Mouse (Mus musculus) bone marrow macrophage, adult 2 months (primary cell): ENCODE measurements around the gene Mlana. TPM values are rescaled to one million over a fixed set of nuclear protein-coding genes. Genes with fewer than 3 reads are reported as not detected.

Experiments used
- H3K27ac ChIP-seq: 2 replicates; pipeline ENCODE4 v1.5.1; 2012; ENCODE audit warnings: low read depth, low read length; ENCODE audit not compliant: insufficient read depth
- H3K4me1 ChIP-seq: 2 replicates; pipeline ENCODE4 v1.6.1; 2012; ENCODE audit warnings: low read length; ENCODE audit not compliant: control insufficient read depth, insufficient read depth
- H3K4me3 ChIP-seq: 2 replicates; pipeline ENCODE4 v1.5.1; 2012; ENCODE audit warnings: mild to moderate bottlenecking, low read length, moderate library complexity; ENCODE audit not compliant: insufficient read depth
- CTCF ChIP-seq: IDR thresholded peaks from 2 replicates; pipeline ENCODE4 v1.5.1; 2012; ENCODE audit warnings: low read depth, mild to moderate bottlenecking, low read length, moderate library complexity
- POLR2A ChIP-seq: IDR thresholded peaks from 2 replicates; pipeline ENCODE4 v1.6.1; 2012; ENCODE audit warnings: mild to moderate bottlenecking, low read depth, low read length, borderline replicate concordance
- polyA plus RNA-seq: library from polyadenylated mRNA; stranded (reverse); fragments of >200 nt; gene quantifications from 2 replicates; pipeline ENCODE4 v1.2.4, GENCODE M21; 2012; ENCODE audit not compliant: missing spikeins, insufficient read depth, insufficient read length

Mlana gene
- polyA plus RNA-seq, result not detected in 2 replicates

- Histone ChIP-seq H3K27ac (no peak within 1 kb of the TSS), H3K4me1 (peaks cover 3% of the 10 kb centered on the region; the same call in 1 of the 2 replicates), H3K4me3 (no peak within 1 kb of the TSS)
- TF ChIP-seq CTCF (no peak), POLR2A (no peak)
Measured at GRCm38 (mm10) chr19:29697245-29697874, at the start of gene Mlana. Mlana (plus strand) TSS chr19:29697824.

- Histone ChIP-seq H3K4me1 (no peaks in the 10 kb centered on the region), H3K4me3 (no peak overlapping the region), H3K27ac (no peak overlapping the region)
- TF ChIP-seq POLR2A (no peak), CTCF (no peak)
Measured at GRCm38 (mm10) chr19:29648550-29648914, 49.1 kb upstream of the Mlana start.

- H3K27ac ChIP-seq, result no peak overlapping the region
- H3K4me1 ChIP-seq, result no peaks in the 10 kb centered on the region
- H3K4me3 ChIP-seq, result no peak overlapping the region
- TF ChIP-seq CTCF (no peak), POLR2A (no peak)
Measured at GRCm38 (mm10) chr19:29649683-29650082, 47.9 kb upstream of the Mlana start.

GRCm38 (mm10) chr19:29653768-29654265 lies 43.8 kb upstream of the Mlana start:
- TF ChIP-seq CTCF (no peak), POLR2A (no peak)
- Histone ChIP-seq H3K4me1 (no peaks in the 10 kb centered on the region), H3K27ac (no peak overlapping the region), H3K4me3 (no peak overlapping the region)

GRCm38 (mm10) chr19:29655148-29655547 lies 42.5 kb upstream of the Mlana start:
- Histone ChIP-seq H3K4me3 (no peak overlapping the region), H3K4me1 (no peaks in the 10 kb centered on the region), H3K27ac (no peak overlapping the region)
- TF ChIP-seq POLR2A, result no peak
- no peak for TF ChIP-seq CTCF

GRCm38 (mm10) chr19:29656029-29656428 lies 41.6 kb upstream of the Mlana start:
- TF ChIP-seq POLR2A (no peak), CTCF (no peak)
- H3K4me3 ChIP-seq, result no peak overlapping the region
- H3K27ac ChIP-seq, result no peak overlapping the region
- H3K4me1 ChIP-seq, result no peaks in the 10 kb centered on the region

GRCm38 (mm10) chr19:29656620-29657019 lies 41.0 kb upstream of the Mlana start:
- no peaks in the 10 kb centered on the region for H3K4me1 ChIP-seq
- no peak overlapping the region for H3K27ac ChIP-seq
- H3K4me3 ChIP-seq, result no peak overlapping the region
- TF ChIP-seq POLR2A, result no peak
- TF ChIP-seq CTCF, result no peak

- Histone ChIP-seq H3K27ac (no peak overlapping the region), H3K4me3 (no peak overlapping the region), H3K4me1 (no peaks in the 10 kb centered on the region)
- TF ChIP-seq CTCF (no peak), POLR2A (no peak)
Measured at GRCm38 (mm10) chr19:29657033-29657432, 40.6 kb upstream of the Mlana start.

GRCm38 (mm10) chr19:29657558-29657957 lies 40.1 kb upstream of the Mlana start:
- H3K4me3 ChIP-seq, result no peak overlapping the region
- H3K4me1 ChIP-seq, result no peaks in the 10 kb centered on the region
- H3K27ac ChIP-seq, result no peak overlapping the region
- TF ChIP-seq POLR2A (no peak), CTCF (no peak)

GRCm38 (mm10) chr19:29658836-29659235 lies 38.8 kb upstream of the Mlana start:
- Histone ChIP-seq H3K27ac (no peak overlapping the region), H3K4me1 (no peaks in the 10 kb centered on the region), H3K4me3 (no peak overlapping the region)
- TF ChIP-seq POLR2A, result no peak
- no peak for TF ChIP-seq CTCF
